Mouse (Mus musculus) B cell, adult 62 days (primary cell): ENCODE data around the gene Alg10b. TPM values are rescaled to one million over a fixed set of nuclear protein-coding genes. Genes with fewer than 3 reads are reported as not detected.

Experiments
- total RNA-seq: library from RNA; stranded (reverse); gene quantifications from 4 replicates; pipeline ENCODE4 v1.2.4, GENCODE M21; 2023

Gene Alg10b
- total RNA-seq, result 14.2 to 16.3 TPM (median 14.9 TPM) in 4 replicates

DNA sequence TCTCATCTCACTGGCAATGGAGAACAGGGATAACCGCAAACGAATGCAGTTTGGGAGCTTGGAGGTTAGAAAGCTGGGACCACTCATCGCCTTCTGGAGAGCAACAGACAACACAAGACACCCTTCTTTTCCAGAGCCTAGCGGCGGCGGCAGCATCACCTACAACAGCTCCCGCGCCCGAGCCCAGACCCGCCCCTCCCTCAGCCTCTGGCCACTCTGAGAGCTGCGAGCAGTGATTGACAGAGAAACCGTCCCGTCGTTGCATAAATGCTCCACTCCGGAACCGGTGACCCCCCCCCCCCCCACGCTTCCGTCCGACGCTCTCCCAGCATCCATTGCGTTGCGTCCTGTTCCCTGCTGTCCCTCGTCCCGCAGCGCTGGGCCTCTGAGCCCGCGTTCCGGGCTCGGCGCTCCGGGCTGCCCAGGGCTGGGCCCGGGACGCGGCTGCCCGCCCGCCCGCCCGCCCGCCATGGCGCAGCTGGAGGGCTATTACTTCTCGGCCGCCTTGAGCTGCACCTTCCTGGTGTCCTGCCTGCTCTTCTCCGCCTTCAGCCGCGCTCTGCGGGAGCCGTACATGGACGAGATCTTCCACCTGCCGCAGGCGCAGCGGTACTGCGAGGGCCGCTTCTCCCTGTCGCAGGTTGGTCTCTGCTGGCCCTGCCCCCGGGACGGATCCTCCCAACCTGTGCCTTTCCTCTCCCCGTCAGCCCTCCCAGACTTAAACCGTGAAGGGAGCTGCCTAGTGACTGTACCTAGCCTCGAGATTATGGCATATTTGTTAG is at the start of gene Alg10b:
Gene Alg10b (plus strand): TSS at position 343 of the 782 bp plus-strand sequence.

